Mouse (Mus musculus): ENCODE measurements around the gene Hyou1. TPM values are rescaled to one million over a fixed set of nuclear protein-coding genes. Genes with fewer than 3 reads are reported as not detected.

The Hyou1 gene
- polyA plus RNA-seq, 1 experiment: 34.2 TPM

DNA sequence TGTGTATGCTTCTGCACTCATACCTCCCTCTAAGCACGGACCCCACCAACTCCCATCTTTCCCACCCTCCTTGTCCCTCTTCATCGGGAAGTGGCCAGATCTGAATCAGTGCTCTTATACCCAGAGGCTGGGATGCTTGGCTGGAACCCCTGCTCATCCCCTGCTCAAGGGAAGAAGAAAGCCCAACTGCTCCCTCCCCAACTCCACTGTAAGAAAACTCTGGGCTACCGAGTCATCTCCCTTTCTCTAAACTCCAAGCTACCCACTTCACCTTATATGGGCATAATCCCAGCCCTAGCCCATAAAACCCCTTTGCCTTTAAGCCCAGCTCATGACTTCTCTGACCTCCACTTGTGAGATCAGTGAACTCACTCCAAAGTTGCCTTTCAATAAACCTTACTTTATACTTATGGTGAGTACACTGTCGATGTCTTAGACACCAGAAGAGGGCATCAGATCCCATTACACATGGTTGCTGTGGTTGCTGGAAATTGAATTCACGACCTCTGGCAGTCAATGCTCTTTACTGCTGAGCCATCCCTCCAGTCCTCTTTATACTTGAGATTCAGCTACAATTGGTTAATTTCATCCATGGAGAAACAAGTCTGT, 53.4 kb downstream of the Hyou1 start:
- no peak for TF ChIP-seq POLR2A (IDR thresholded peaks at IDR 0.05; ENCODE audit: borderline replicate concordance, control insufficient read depth, low read depth, low read length)
- TF ChIP-seq CTCF (IDR thresholded peaks at IDR 0.05; ENCODE audit: control insufficient read depth, insufficient read depth, low read length): no peak
- Histone ChIP-seq H3K4me1 (ENCODE audit: control insufficient read depth, insufficient read depth, low read length) (peaks cover 2% of the 10 kb centered on the region; the same call in 1 of the 2 replicates), H3K4me3 (replicated peaks; ENCODE audit: control insufficient read depth, low read depth, low read length) (no peak overlapping the region), H3K27ac (ENCODE audit: control insufficient read depth, insufficient read depth, low read depth, low read length, poor library complexity) (no peak overlapping the region)
- WGBS: 34% methylated on average over 5 of the region's 5 CpGs

GRCm38 (mm10) chr9:44435747-44436146, 56.5 kb downstream of the Hyou1 start:
- TF ChIP-seq POLR2A (IDR thresholded peaks at IDR 0.05; ENCODE audit: borderline replicate concordance, control insufficient read depth, low read depth, low read length): no peak
- TF ChIP-seq CTCF (IDR thresholded peaks at IDR 0.05; ENCODE audit: control insufficient read depth, insufficient read depth, low read length): no peak
- H3K27ac ChIP-seq (ENCODE audit: control insufficient read depth, insufficient read depth, low read depth, low read length, poor library complexity): peak overlapping the region; percentile 5
- WGBS: 2% methylated on average over 6 of the region's 6 CpGs
- H3K4me1 ChIP-seq (ENCODE audit: control insufficient read depth, insufficient read depth, low read length): peaks cover 2% of the 10 kb centered on the region; the same call in 1 of the 2 replicates
- peak overlapping the region; percentile 16 for H3K4me3 ChIP-seq (replicated peaks; ENCODE audit: control insufficient read depth, low read depth, low read length)

DNA sequence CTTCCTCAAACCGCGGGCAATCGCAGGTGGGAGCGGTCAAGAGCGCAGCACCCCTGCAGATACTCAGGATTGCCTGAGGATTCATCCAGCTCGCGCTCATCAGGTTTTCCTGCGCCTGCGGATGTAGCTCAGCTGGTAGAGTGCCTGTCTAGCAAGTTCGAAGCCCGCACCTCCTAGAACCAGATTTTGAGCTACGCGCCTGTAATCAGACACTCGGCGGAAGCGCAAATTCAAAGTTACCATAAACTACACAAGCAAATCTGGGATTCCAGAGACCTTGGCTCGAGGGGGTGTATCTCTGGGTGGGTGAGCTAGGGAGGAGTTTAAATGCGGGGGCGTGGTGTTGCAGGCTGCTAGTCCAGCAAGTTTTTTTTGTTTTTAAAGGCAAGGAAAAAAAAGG, 61.7 kb downstream of the Hyou1 start, which contains the start of gene Foxr1:
Foxr1 (minus strand) TSS at position 176 of the 400 bp plus-strand sequence.
- 84% methylated on average over 19 of the region's 19 CpGs for WGBS

More for the DNA sequence above, 61.7 kb downstream of the Hyou1 start, which contains the start of gene Foxr1:
- Histone ChIP-seq H3K27ac (ENCODE audit: control insufficient read depth, insufficient read depth, low read depth, low read length, poor library complexity) (no peak within 1 kb of the TSS), H3K4me3 (replicated peaks; ENCODE audit: control insufficient read depth, low read depth, low read length) (no peak within 1 kb of the TSS), H3K4me1 (ENCODE audit: control insufficient read depth, insufficient read depth, low read length) (no peaks in the 10 kb centered on the region)
- TF ChIP-seq POLR2A (IDR thresholded peaks at IDR 0.05; ENCODE audit: borderline replicate concordance, control insufficient read depth, low read depth, low read length): no peak
- no peak for TF ChIP-seq CTCF (IDR thresholded peaks at IDR 0.05; ENCODE audit: control insufficient read depth, insufficient read depth, low read length)

Other genes with a start within 250 kb of the Hyou1 start
- gene Mcam, start 245.0 kb upstream of the Hyou1 start, polyA plus RNA-seq (2011; ENCODE audit: insufficient read depth, insufficient read length, low replicate concordance, missing spikeins): 3.5 and 6.3 TPM in 2 replicates
- gene Cbl, start 145.4 kb upstream of the Hyou1 start, polyA plus RNA-seq (2011; ENCODE audit: insufficient read depth, insufficient read length, low replicate concordance, missing spikeins): 24.3 and 50.5 TPM in 2 replicates
- 1.4 TPM in 1 of 2 replicates, not detected in the other for gene Ccdc153, start 138.8 kb upstream of the Hyou1 start, polyA plus RNA-seq (2011; ENCODE audit: insufficient read depth, insufficient read length, low replicate concordance, missing spikeins)
- 2.7 and 7.3 TPM in 2 replicates for gene Pdzd3, start 128.0 kb upstream of the Hyou1 start, polyA plus RNA-seq (2011; ENCODE audit: insufficient read depth, insufficient read length, low replicate concordance, missing spikeins)
- gene Nlrx1, start 110.9 kb upstream of the Hyou1 start, polyA plus RNA-seq (2011; ENCODE audit: insufficient read depth, insufficient read length, low replicate concordance, missing spikeins): 11.6 and 25.0 TPM in 2 replicates
- 45.0 and 74.1 TPM in 2 replicates for gene Abcg4, start 90.9 kb upstream of the Hyou1 start, polyA plus RNA-seq (2011; ENCODE audit: insufficient read depth, insufficient read length, low replicate concordance, missing spikeins)
- 9.1 and 21.6 TPM in 2 replicates for gene Hinfp, start 73.8 kb upstream of the Hyou1 start, polyA plus RNA-seq (2011; ENCODE audit: insufficient read depth, insufficient read length, low replicate concordance, missing spikeins)
- 14.6 and 17.5 TPM in 2 replicates for gene C2cd2l, start 59.2 kb upstream of the Hyou1 start, polyA plus RNA-seq (2011; ENCODE audit: insufficient read depth, insufficient read length, low replicate concordance, missing spikeins)
- 11.2 and 30.7 TPM in 2 replicates for gene Dpagt1, start 53.5 kb upstream of the Hyou1 start, polyA plus RNA-seq (2011; ENCODE audit: insufficient read depth, insufficient read length, low replicate concordance, missing spikeins)
- gene H2afx, start 44.8 kb upstream of the Hyou1 start, polyA plus RNA-seq (2011; ENCODE audit: insufficient read depth, insufficient read length, low replicate concordance, missing spikeins): 184 and 201 TPM in 2 replicates
- 824 and 950 TPM in 2 replicates for gene Hmbs, start 35.3 kb upstream of the Hyou1 start, polyA plus RNA-seq (2011; ENCODE audit: insufficient read depth, insufficient read length, low replicate concordance, missing spikeins)
- 17.2 and 29.6 TPM in 2 replicates for gene Vps11, start 17.8 kb upstream of the Hyou1 start, polyA plus RNA-seq (2011; ENCODE audit: insufficient read depth, insufficient read length, low replicate concordance, missing spikeins)
- 9.8 and 16.9 TPM in 2 replicates for gene Slc37a4, start 17.4 kb downstream of the Hyou1 start, polyA plus RNA-seq (2011; ENCODE audit: insufficient read depth, insufficient read length, low replicate concordance, missing spikeins)
- gene Rps25, start 27.6 kb downstream of the Hyou1 start, polyA plus RNA-seq (2011; ENCODE audit: insufficient read depth, insufficient read length, low replicate concordance, missing spikeins): 1,039 and 1,790 TPM in 2 replicates
- gene Trappc4, start 28.1 kb downstream of the Hyou1 start, polyA plus RNA-seq (2011; ENCODE audit: insufficient read depth, insufficient read length, low replicate concordance, missing spikeins): 36.9 and 50.1 TPM in 2 replicates
- gene Ccdc84, start 39.1 kb downstream of the Hyou1 start, polyA plus RNA-seq (2011; ENCODE audit: insufficient read depth, insufficient read length, low replicate concordance, missing spikeins): 22.1 and 68.9 TPM in 2 replicates
- not detected in 2 replicates for gene Foxr1, start 61.6 kb downstream of the Hyou1 start, polyA plus RNA-seq (2011; ENCODE audit: insufficient read depth, insufficient read length, low replicate concordance, missing spikeins)
- not detected in 2 replicates for gene Upk2, start 75.5 kb downstream of the Hyou1 start, polyA plus RNA-seq (2011; ENCODE audit: insufficient read depth, insufficient read length, low replicate concordance, missing spikeins)
- 9.0 and 15.6 TPM in 2 replicates for gene Bcl9l, start 103.3 kb downstream of the Hyou1 start, polyA plus RNA-seq (2011; ENCODE audit: insufficient read depth, insufficient read length, low replicate concordance, missing spikeins)
- gene Cxcr5, start 182.4 kb downstream of the Hyou1 start, polyA plus RNA-seq (2011; ENCODE audit: insufficient read depth, insufficient read length, low replicate concordance, missing spikeins): 0.61 and 13.4 TPM in 2 replicates
- 38.4 and 48.4 TPM in 2 replicates for gene Ddx6, start 225.4 kb downstream of the Hyou1 start, polyA plus RNA-seq (2011; ENCODE audit: insufficient read depth, insufficient read length, low replicate concordance, missing spikeins)

Data from bone marrow, adult 2 months (tissue).